Mouse (Mus musculus): ENCODE results near the gene Myh1.

The Myh1 gene

GRCm38 (mm10) chr11:67199752-67200151 lies at the start of gene Myh1:
TSS of gene Myh1 (plus strand) at chr11:67200052.
- DNase-seq (ENCODE audit: low spot score in 2 of 2) = no peak

GRCm38 (mm10) chr11:67150237-67150636 lies 49.6 kb upstream of the Myh1 start:
- DNase-seq (ENCODE audit: low spot score in 2 of 2) = no peak

- no peak for DNase-seq (ENCODE audit: low spot score in 2 of 2)
Measured at GRCm38 (mm10) chr11:67151159-67151558, 48.7 kb upstream of the Myh1 start.

- DNase-seq (ENCODE audit: low spot score in 2 of 2) = no peak
Measured at GRCm38 (mm10) chr11:67151651-67152630, 47.9 kb upstream of the Myh1 start.

- no peak for DNase-seq (ENCODE audit: low spot score in 2 of 2)
Measured at GRCm38 (mm10) chr11:67153123-67153522, 46.7 kb upstream of the Myh1 start.

- DNase-seq (ENCODE audit: low spot score in 2 of 2) = no peak
Measured at GRCm38 (mm10) chr11:67153843-67154242, 46.0 kb upstream of the Myh1 start.

GRCm38 (mm10) chr11:67155650-67156049 lies 44.2 kb upstream of the Myh1 start:
- DNase-seq (ENCODE audit: low spot score in 2 of 2) = no peak

- DNase-seq (ENCODE audit: low spot score in 2 of 2) = no peak
Measured at GRCm38 (mm10) chr11:67160131-67160530, 39.7 kb upstream of the Myh1 start.

GRCm38 (mm10) chr11:67163701-67164100 lies 36.2 kb upstream of the Myh1 start:
- DNase-seq (ENCODE audit: low spot score in 2 of 2) = no peak

GRCm38 (mm10) chr11:67164851-67165250 lies 35.0 kb upstream of the Myh1 start:
- DNase-seq (ENCODE audit: low spot score in 2 of 2) = no peak

GRCm38 (mm10) chr11:67169301-67169700 lies 30.6 kb upstream of the Myh1 start:
- DNase-seq (ENCODE audit: low spot score in 2 of 2) = no peak

GRCm38 (mm10) chr11:67170727-67171126 lies 29.1 kb upstream of the Myh1 start, which contains the start of gene Myh2:
TSS of gene Myh2 (plus strand) at chr11:67171027.
- no peak for DNase-seq (ENCODE audit: low spot score in 2 of 2)

GRCm38 (mm10) chr11:67172439-67172838 lies 27.4 kb upstream of the Myh1 start:
- DNase-seq (ENCODE audit: low spot score in 2 of 2) = no peak

GRCm38 (mm10) chr11:67176376-67176775 lies 23.5 kb upstream of the Myh1 start:
- DNase-seq (ENCODE audit: low spot score in 2 of 2) = no peak

- DNase-seq (ENCODE audit: low spot score in 2 of 2) = no peak
Measured at GRCm38 (mm10) chr11:67190316-67190715, 9.5 kb upstream of the Myh1 start.

- DNase-seq (ENCODE audit: low spot score in 2 of 2) = no peak
Measured at GRCm38 (mm10) chr11:67190814-67191213, 9.0 kb upstream of the Myh1 start.

- DNase-seq (ENCODE audit: low spot score in 2 of 2) = no peak
Measured at GRCm38 (mm10) chr11:67191496-67191895, 8.4 kb upstream of the Myh1 start.

GRCm38 (mm10) chr11:67199321-67199720 lies 531 bp upstream of the Myh1 start:
- DNase-seq (ENCODE audit: low spot score in 2 of 2) = no peak

GRCm38 (mm10) chr11:67204766-67205165 lies 4.9 kb downstream of the Myh1 start:
- no peak for DNase-seq (ENCODE audit: low spot score in 2 of 2)

- no peak for DNase-seq (ENCODE audit: low spot score in 2 of 2)
Measured at GRCm38 (mm10) chr11:67221803-67222202, 22.0 kb downstream of the Myh1 start.

GRCm38 (mm10) chr11:67224466-67224865 lies 24.6 kb downstream of the Myh1 start:
- no peak for DNase-seq (ENCODE audit: low spot score in 2 of 2)

- DNase-seq (ENCODE audit: low spot score in 2 of 2) = no peak
Measured at GRCm38 (mm10) chr11:67228731-67229130, 28.9 kb downstream of the Myh1 start.

- DNase-seq (ENCODE audit: low spot score in 2 of 2) = no peak
Measured at GRCm38 (mm10) chr11:67229166-67229565, 29.3 kb downstream of the Myh1 start.
